Mouse (Mus musculus): ENCODE measurements at regions not wholly inside any gene's neighbourhood (a gene's known extent, or its start where the extent isn't known, plus 50 kb on each side); places are given as distances from the start of the nearest gene placed in this dataset.

DNA sequence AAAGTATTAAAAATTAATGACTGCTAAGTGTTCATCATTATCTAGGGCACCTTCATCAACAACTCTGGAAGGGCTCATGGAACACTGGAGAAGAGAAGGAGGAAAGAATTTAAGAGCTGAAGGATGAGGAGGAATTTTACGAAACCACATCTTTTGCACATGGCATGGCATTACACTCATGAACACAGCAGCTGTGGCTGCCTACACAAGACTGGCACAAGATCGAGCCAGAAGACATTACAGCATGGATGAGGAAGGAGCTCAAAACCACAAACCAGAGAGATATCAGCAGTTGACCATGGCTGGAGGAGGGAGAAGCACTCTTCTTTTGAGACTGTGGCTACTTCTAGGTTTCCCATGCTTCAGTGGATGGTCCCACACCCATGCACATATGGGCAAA, 565.7 kb upstream of the Intu start:
- no peaks in the 10 kb centered on the region for H3K27me3 ChIP-seq (ENCODE audit: insufficient read depth, poor library complexity, severe bottlenecking)
- no peaks in the 10 kb centered on the region for H3K9me3 ChIP-seq
- H3K36me3 ChIP-seq: no peaks in the 10 kb centered on the region
- no peak for DNase-seq (ENCODE audit: low spot score)
- no peak overlapping the region for H3K4me3 ChIP-seq
- no peak overlapping the region for H3K27ac ChIP-seq
- WGBS: 97% methylated on average over 2 of the region's 2 CpGs
- no peaks in the 10 kb centered on the region for H3K4me1 ChIP-seq (replicated peaks)

DNA sequence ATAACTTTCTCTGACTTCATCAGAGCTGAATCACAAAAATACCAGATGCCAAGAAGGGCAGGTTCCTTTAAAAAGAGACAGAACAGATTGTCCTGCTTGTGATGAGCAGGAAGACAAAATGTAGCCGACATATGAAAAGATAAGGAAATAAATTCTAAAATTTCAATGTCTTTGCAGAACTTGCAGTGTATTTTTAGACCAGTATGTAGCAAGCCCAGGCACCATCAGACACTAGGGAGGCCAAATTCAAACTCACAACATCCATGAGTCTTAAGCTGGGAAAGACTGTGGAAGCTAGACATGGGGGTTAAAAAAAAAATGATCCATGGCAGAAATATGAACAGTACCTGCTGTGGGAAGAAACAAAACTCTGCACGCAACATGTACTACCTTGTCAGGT, 564.7 kb upstream of the Intu start:
- Histone ChIP-seq H3K9me3 (no peaks in the 10 kb centered on the region), H3K36me3 (no peaks in the 10 kb centered on the region), H3K27me3 (ENCODE audit: insufficient read depth, poor library complexity, severe bottlenecking) (no peaks in the 10 kb centered on the region), H3K27ac (no peak overlapping the region), H3K4me1 (replicated peaks) (no peaks in the 10 kb centered on the region), H3K4me3 (no peak overlapping the region)
- DNase-seq (ENCODE audit: low spot score): no peak
- WGBS: 93% methylated on average over 2 of the region's 2 CpGs

DNA sequence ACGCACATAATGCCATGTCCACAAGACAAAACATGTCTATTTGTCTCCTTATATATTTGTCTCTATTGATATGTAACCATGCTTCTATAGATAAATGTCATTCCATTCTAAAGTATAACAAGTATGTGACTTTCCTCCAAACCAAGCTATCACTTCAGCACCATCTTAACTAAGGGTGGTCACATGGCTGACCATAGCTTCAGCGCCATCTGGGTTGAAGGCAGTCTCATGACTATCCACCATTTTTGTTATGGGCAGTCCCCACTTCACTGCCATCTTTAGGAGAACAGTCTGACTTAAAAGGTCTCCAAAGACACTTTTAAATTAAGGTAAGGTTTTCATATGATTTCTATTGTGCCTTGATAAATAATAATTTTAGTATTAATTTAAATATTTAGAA, 554.1 kb upstream of the Intu start:
- H3K9me3 ChIP-seq: peaks cover 6% of the 10 kb centered on the region; the same call in 1 of the 2 replicates
- H3K36me3 ChIP-seq: no peaks in the 10 kb centered on the region
- peaks cover 4% of the 10 kb centered on the region; the same call in 1 of the 2 replicates for H3K4me1 ChIP-seq (replicated peaks)
- DNase-seq (ENCODE audit: low spot score): no peak
- 96% methylated on average over 2 of the region's 2 CpGs for WGBS
- H3K4me3 ChIP-seq: no peak overlapping the region
- H3K27me3 ChIP-seq (ENCODE audit: insufficient read depth, poor library complexity, severe bottlenecking): no peaks in the 10 kb centered on the region
- no peak overlapping the region for H3K27ac ChIP-seq

DNA sequence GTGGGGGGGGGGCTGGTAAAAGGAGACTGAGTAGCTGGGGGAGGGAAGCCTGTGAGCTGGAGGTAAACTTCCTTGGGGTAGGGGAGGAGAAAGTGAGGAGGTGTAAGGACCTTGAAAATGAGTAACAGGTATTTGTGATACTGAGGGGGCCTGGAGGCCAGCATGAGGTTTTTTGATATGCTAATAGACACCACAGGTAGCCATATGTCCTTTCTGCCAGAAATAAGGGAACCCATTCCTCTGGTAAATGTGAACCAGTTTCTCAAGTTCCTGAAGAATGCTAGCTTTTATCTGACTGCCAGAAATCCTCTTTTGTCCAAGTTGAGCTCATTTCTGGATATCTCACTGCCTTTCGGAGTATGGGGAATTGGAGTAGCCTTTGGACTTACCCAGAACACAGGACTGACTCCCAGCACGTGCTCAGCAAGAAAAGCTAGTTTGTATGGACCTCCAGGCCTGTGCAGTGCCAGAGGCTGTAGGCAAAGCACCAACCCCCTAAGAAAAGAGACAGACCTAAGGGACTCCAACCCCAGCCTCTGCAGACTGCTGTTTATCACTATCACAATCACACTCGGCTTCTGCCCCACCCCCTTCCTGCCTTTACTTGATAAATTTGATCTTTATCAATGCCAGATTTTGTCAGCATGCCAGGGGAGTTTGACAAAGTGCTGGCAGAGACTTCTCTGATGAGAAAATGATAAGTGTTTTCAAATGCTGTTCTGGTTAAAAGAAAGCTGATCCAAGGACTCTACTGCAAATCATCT, 552.0 kb upstream of the Intu start:
- Histone ChIP-seq H3K4me3 (no peak overlapping the region), H3K9me3 (no peaks in the 10 kb centered on the region), H3K36me3 (no peaks in the 10 kb centered on the region), H3K27ac (no peak overlapping the region), H3K27me3 (ENCODE audit: insufficient read depth, poor library complexity, severe bottlenecking) (no peaks in the 10 kb centered on the region), H3K4me1 (replicated peaks) (peaks cover 4% of the 10 kb centered on the region; the same call in 1 of the 2 replicates)
- DNase-seq (ENCODE audit: low spot score): no peak
- WGBS: 28% methylated on average over 3 of the region's 3 CpGs

DNA sequence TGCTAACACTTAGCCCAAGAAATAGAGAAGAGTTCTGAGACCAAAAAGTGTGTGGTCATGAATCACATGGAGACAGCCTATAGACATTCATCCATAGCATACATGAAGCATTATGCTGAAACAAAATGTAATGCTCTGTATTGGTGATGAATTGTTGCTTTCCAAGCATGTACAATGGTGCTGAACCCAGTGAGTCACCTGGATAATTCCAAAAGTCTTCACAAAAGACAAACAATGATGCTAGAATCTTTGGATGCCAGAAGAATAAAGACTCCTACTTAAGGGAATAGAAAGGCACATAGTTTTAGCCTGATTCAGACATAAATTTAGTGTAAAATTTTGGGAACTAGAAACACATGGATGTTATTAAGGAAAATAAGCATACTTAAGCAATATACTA, 548.4 kb upstream of the Intu start:
- DNase-seq (ENCODE audit: low spot score): no peak
- Histone ChIP-seq H3K27me3 (ENCODE audit: insufficient read depth, poor library complexity, severe bottlenecking) (no peaks in the 10 kb centered on the region), H3K4me3 (no peak overlapping the region), H3K27ac (no peak overlapping the region), H3K36me3 (no peaks in the 10 kb centered on the region), H3K9me3 (no peaks in the 10 kb centered on the region), H3K4me1 (replicated peaks) (peaks cover 4% of the 10 kb centered on the region; the same call in 1 of the 2 replicates)

DNA sequence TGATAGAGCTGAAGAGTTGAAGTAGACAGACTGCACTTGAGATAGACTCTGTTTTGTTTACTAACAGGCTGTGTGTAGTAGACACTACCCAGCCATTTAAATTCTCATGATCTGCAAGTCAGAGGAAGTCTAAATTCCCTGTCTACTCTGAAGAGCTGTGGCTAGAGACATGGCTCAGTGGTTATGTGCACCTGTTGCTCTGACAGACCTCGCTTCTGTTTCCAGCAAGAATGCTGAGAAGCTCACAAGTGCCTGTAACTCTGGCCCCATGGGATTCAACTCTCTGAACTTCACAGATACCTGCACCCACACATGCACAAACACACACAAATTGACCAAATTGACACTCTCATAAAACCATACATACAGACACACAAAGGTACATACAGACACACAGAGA, 543.4 kb upstream of the Intu start:
- H3K9me3 ChIP-seq: peaks cover 6% of the 10 kb centered on the region; the same call in 1 of the 2 replicates
- H3K4me3 ChIP-seq: no peak overlapping the region
- H3K36me3 ChIP-seq: no peaks in the 10 kb centered on the region
- no peaks in the 10 kb centered on the region for H3K27me3 ChIP-seq (ENCODE audit: insufficient read depth, poor library complexity, severe bottlenecking)
- H3K4me1 ChIP-seq (replicated peaks): no peaks in the 10 kb centered on the region
- no peak for DNase-seq (ENCODE audit: low spot score)
- 87% methylated on average over 1 of the region's 1 CpGs for WGBS
- no peak overlapping the region for H3K27ac ChIP-seq

DNA sequence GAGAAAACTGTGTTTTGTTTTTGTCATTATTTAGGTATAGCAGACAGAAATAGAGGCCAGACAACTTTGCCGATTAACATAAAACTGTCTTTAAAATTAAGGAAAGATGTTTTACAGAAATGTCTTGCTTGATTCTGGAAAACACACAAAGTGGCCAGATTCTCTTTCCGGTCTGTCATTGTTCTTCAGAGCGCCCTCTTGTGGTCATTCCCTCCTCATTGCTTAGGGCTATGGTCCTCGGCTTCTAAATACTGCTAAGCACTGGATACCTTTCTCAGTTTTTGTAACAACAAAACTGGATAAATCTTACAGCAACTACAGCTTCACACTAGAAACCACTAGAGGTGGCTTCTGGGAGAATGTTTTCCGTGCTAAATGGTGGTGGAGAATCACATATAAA, 532.5 kb upstream of the Intu start:
- H3K36me3 ChIP-seq: no peaks in the 10 kb centered on the region
- DNase-seq (ENCODE audit: low spot score): peak; percentile 36
- no peak overlapping the region for H3K27ac ChIP-seq
- H3K4me1 ChIP-seq (replicated peaks): peaks cover 5% of the 10 kb centered on the region; the same call in 1 of the 2 replicates
- 37% methylated on average over 5 of the region's 5 CpGs for WGBS
- H3K9me3 ChIP-seq: no peaks in the 10 kb centered on the region
- no peaks in the 10 kb centered on the region for H3K27me3 ChIP-seq (ENCODE audit: insufficient read depth, poor library complexity, severe bottlenecking)
- H3K4me3 ChIP-seq: no peak overlapping the region

DNA sequence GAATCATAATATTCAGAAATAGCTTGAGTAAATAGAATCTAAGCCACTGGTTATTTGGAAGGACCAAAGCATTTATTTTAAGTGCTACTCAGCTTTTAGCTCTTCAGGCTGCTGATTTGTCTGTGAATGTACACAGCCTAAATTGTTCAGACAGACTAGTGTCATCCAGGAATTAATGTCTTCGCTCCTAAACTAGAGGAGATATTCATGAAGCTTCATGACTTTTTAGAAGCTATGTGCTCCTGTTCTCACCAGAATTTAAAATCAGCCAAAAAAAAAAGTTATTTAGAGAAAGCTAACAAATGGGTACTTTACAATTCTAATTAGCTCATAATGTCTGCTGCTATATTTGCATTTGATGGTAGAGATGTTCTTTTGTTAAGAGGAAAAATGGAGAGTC, 531.2 kb upstream of the Intu start:
- 86% methylated on average over 1 of the region's 1 CpGs for WGBS
- H3K36me3 ChIP-seq: no peaks in the 10 kb centered on the region
- DNase-seq (ENCODE audit: low spot score): no peak
- peaks cover 5% of the 10 kb centered on the region; the same call in 1 of the 2 replicates for H3K4me1 ChIP-seq (replicated peaks)
- no peaks in the 10 kb centered on the region for H3K27me3 ChIP-seq (ENCODE audit: insufficient read depth, poor library complexity, severe bottlenecking)
- no peak overlapping the region for H3K27ac ChIP-seq
- no peak overlapping the region for H3K4me3 ChIP-seq
- no peaks in the 10 kb centered on the region for H3K9me3 ChIP-seq

DNA sequence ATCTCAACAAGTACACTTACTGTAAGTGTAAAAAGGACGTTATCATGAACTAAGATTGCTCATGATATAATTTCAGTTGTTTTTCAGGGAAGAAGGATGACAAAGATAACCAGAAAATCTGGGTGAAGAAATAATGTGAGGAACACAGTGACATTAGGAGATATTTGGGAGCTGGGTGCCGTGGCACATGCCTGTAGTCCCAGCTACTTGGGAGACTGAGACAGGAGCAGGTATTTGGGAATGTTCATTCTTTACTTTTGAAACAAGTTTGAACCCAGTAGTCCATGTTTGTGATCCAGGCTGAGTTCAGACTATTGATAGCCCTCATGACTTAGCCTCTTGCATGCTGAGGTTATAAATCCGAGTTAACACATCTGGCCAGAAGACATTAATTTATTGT, 528.2 kb upstream of the Intu start:
- no peaks in the 10 kb centered on the region for H3K36me3 ChIP-seq
- no peaks in the 10 kb centered on the region for H3K27me3 ChIP-seq (ENCODE audit: insufficient read depth, poor library complexity, severe bottlenecking)
- peaks cover 2% of the 10 kb centered on the region; the same call in 1 of the 2 replicates for H3K4me1 ChIP-seq (replicated peaks)
- no peak overlapping the region for H3K4me3 ChIP-seq
- no peak overlapping the region for H3K27ac ChIP-seq
- no peak for DNase-seq (ENCODE audit: low spot score)
- WGBS: 87% methylated on average over 3 of the region's 3 CpGs
- H3K9me3 ChIP-seq: no peaks in the 10 kb centered on the region

DNA sequence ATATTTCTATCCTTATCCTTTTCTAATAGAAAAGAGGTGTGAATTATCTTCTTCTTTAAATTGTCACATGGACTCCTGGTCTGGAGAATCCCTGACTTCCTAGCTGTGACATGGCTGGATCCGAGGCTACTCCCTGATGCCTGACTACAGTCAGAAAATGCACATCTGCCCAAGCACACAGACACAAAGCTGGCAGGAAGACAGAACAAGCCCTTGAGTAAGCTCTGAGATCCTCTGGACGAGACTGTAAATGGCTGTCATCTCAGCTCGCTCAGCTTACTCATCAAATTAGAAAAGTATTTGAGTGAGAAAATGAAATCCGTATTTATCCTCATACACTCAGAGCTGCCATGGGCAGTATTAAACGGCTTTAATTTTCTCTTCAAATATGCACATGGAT, 521.0 kb upstream of the Intu start:
- Histone ChIP-seq H3K36me3 (no peaks in the 10 kb centered on the region), H3K27ac (no peak overlapping the region), H3K27me3 (ENCODE audit: insufficient read depth, poor library complexity, severe bottlenecking) (no peaks in the 10 kb centered on the region), H3K4me3 (no peak overlapping the region), H3K4me1 (replicated peaks) (no peaks in the 10 kb centered on the region), H3K9me3 (no peaks in the 10 kb centered on the region)
- 87% methylated on average over 5 of the region's 5 CpGs for WGBS
- DNase-seq (ENCODE audit: low spot score): no peak

DNA sequence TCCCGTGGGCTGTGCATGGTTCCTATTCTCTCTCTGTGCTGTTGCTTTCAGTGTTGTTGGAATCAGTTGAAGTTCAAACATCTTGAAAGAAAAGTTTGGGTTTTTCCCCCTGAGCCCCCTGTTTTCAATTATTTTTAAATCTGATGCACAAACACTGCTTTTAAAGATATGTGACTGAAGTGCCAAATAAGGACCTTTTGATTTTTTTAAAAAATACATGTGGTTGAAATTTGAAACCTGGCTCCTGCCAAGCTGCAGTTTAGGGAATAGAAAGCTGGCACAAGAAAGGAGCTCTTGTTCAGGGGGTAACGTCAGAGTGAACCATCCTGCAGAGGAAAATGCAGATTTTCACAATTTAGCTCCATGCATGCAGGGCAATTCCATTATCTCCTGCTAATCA, 509.4 kb upstream of the Intu start:
- H3K27me3 ChIP-seq (ENCODE audit: insufficient read depth, poor library complexity, severe bottlenecking): no peaks in the 10 kb centered on the region
- 32% methylated on average over 2 of the region's 2 CpGs for WGBS
- H3K36me3 ChIP-seq: no peaks in the 10 kb centered on the region
- H3K9me3 ChIP-seq: no peaks in the 10 kb centered on the region
- H3K4me1 ChIP-seq (replicated peaks): peaks cover 2% of the 10 kb centered on the region; the same call in 1 of the 2 replicates
- no peak for DNase-seq (ENCODE audit: low spot score)
- H3K27ac ChIP-seq: no peak overlapping the region
- H3K4me3 ChIP-seq: no peak overlapping the region

DNA sequence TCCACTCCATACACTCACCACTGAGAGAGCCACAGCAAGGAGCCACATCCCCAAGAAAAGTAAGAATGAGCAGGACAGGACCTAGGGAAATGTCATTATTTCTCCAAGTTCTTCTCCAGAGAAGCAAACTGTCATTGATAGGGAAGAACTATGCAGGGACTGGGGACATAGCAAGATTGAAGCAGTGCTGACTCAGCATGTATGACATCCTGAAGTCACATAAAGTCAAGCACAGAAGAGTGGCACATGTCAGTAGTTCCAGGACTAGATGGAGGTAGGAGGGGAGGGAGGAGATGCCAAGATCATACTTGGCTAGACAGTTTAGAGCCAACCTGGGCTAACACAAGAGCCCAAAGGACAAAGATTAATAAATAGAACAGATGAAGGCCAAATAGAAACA, 503.4 kb upstream of the Intu start:
- Histone ChIP-seq H3K4me3 (no peak overlapping the region), H3K36me3 (no peaks in the 10 kb centered on the region), H3K4me1 (replicated peaks) (no peaks in the 10 kb centered on the region), H3K27me3 (ENCODE audit: insufficient read depth, poor library complexity, severe bottlenecking) (no peaks in the 10 kb centered on the region), H3K9me3 (no peaks in the 10 kb centered on the region), H3K27ac (no peak overlapping the region)
- no peak for DNase-seq (ENCODE audit: low spot score)

DNA sequence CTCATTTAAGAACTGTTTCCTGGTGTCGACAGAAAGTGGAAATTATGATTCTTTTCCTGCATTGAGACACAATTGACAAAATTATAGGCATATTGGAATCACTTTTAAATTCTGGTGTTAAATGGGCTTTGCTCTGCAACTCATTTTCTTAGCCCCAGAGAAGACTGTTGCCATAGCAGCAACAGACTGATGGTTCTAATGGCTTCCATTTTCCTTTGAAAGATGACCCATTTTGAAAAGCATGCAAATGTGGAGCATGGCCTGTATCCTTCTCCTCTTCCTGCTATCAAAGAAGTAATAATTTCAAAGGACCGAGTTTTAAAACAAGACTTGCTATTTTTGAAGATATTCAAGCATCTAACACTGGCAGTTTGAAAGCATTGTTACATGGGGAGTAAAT, 494.9 kb upstream of the Intu start:
- Histone ChIP-seq H3K27ac (no peak overlapping the region), H3K4me1 (replicated peaks) (no peaks in the 10 kb centered on the region), H3K9me3 (no peaks in the 10 kb centered on the region), H3K27me3 (ENCODE audit: insufficient read depth, poor library complexity, severe bottlenecking) (no peaks in the 10 kb centered on the region), H3K36me3 (no peaks in the 10 kb centered on the region), H3K4me3 (no peak overlapping the region)
- 85% methylated on average over 2 of the region's 2 CpGs for WGBS
- no peak for DNase-seq (ENCODE audit: low spot score)

DNA sequence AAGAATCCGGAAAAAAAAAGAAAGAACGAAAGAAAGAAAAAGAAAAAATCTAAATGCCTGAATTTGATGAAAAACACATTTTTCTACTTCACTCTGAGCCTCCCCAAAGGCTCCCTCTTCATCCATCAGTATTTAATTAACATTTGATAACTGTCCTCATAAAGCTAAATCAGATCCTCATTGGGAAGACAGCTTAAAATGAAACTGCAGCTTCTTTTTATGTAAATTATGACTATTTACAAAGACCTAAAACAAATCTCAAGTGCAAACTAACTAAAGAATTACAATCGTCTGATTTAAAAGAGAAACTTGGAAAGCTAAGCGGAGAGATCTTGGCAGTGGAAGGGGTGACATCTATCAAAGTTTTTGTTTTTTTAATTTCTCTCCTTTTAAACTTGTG, 481.4 kb upstream of the Intu start:
- no peak for DNase-seq (ENCODE audit: low spot score)
- WGBS: 83% methylated on average over 4 of the region's 4 CpGs

More for the DNA sequence above, 481.4 kb upstream of the Intu start:
- no peaks in the 10 kb centered on the region for H3K27me3 ChIP-seq (ENCODE audit: insufficient read depth, poor library complexity, severe bottlenecking)
- no peak overlapping the region for H3K27ac ChIP-seq
- H3K4me3 ChIP-seq: no peak overlapping the region
- H3K9me3 ChIP-seq: no peaks in the 10 kb centered on the region
- no peaks in the 10 kb centered on the region for H3K4me1 ChIP-seq (replicated peaks)
- no peaks in the 10 kb centered on the region for H3K36me3 ChIP-seq

Data from hindbrain, embryonic 10.5 days (tissue).